Mouse (Mus musculus): ENCODE data around the gene Smg6.

- TF ChIP-seq POLR2A (IDR thresholded peaks at IDR 0.05; ENCODE audit: borderline replicate concordance, extremely low read depth, insufficient read depth, insufficient read length, poor library complexity, severe bottlenecking) (no peak), CTCF (IDR thresholded peaks at IDR 0.05; ENCODE audit: borderline replicate concordance, extremely low read depth, insufficient read depth, insufficient read length) (no peak)
Measured at GRCm38 (mm10) chr11:74926388-74927005, 874 bp downstream of the Smg6 start.

All from brain, embryonic 14.5 days (tissue).